Mouse (Mus musculus): ENCODE measurements around the gene Plekhb2.

Plekhb2 gene

DNA sequence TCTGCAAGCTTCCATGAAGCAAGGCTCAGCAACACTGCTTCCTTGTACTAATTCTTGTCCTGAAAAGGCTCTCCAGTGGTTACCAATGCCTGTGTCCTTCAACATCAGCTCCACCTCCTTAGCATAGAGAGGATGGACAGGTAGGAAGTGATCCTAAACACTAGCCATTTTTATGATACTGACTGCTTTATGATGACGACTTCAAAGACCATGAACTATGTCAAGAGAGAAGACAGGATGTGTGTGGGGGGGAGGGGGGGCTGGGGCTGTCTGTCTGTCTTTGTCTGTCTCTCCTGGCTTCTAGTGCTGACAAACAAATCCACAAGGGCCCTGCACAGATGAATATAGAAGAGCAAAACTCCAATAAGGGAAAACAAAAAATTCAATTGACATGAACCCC, 18.4 kb upstream of the Plekhb2 start:
- no peak for DNase-seq (ENCODE audit: low read depth)

DNA sequence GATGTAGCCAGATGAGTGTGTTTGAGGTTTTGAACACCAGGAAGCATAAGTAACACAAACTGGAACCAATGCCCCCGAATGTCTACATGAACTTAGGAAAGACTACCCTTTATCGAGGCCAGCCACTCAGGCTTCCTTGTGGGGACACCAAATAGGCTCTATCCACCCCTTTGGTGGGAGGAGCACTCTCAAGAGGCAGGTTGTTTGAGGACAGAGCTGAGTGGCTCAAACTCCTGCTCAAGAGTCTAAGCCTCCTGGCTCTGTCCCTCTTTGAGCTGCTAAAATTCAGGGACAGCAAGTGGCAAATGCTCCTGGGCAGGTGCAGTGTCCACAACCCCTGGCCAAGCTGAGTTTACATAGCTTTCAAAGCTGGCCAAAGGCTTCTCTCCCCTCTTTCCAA, 14.9 kb upstream of the Plekhb2 start:
- DNase-seq (ENCODE audit: low read depth): no peak

DNA sequence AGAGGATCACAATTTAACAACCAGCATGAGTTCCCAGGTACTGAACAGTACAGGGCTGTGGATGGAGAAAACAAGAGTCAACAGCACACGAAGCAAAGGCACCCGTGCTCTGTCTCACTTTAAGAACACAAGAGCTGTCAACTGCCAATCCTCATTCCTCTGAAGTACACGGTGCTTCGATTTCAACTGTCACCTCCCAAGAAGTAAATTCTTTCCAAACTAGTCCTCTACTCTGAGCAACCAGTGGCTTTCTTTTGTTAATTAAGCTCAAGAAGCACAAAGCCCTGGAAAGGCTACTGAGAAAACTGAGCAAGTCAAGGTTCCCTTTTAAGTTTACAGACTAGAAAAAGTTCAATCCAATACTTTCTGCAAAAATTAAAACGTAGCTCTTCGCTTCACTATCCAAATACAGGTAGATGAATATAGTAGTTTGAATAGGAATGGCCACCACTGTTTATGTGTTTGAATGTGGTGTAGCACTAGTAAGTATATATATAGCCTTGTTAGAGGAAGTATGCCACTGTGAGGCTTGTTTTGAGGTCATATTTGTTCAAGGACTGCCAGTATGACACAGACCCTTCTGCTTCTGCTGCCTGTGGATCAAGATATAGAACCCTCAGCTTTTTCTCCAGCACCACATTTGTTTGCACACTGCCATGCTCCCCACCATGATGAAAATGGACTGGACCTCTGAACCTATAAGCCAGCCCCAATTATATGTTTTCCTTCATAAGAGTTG, 11.7 kb upstream of the Plekhb2 start:
- DNase-seq (ENCODE audit: low read depth): no peak

DNA sequence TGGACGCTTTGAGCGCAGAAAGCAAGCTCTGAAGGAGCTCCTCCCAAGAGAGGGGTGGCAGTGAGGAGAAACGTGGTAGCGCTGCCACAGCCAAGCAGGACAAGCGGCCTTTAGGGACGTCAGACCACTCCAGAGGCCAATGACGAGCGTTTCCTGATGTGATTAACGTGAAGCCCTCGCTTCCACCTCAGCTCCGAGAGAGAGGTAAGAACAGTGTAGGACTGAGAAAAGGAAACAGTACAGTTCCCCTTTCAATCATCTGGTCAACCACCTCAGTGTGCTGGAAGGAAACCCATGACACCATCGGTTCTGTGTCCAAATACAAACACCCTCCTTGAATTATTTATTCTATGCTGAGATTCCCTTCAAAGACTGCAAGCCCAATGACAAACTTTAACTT, 10.5 kb upstream of the Plekhb2 start:
- no peak for DNase-seq (ENCODE audit: low read depth)

DNA sequence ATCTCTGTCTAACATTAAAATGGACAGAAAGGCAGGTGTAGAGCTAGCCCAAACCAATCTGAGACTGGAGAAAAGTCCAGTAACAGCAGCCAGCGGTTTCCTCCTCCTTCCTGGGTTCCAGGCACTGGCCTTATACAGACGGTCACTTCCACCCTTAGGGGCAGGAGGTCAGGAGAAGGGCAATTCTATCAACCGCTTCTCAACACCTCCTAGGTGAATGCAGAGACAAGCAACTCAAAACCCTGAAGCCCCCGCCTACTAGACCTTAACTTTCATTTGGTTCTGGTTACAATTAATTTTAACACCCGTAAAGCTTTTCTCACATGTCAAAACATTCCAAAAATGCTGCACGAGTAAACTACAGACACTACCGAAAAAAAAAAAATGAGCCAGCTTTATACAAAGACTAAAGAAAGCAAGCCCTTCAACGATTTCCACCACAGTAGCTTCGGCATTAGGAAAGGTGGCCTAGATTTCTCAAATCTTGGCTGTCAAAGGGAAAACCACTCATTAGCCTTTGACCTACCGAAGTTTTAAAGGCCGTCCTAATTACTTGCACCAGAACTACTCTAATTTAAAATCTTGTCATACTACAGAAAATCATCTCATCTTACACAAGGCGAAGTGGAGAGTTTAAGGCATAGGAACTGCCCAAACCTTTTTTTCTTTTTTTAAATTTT, 7.9 kb upstream of the Plekhb2 start:
- DNase-seq (ENCODE audit: low read depth): no peak

DNA sequence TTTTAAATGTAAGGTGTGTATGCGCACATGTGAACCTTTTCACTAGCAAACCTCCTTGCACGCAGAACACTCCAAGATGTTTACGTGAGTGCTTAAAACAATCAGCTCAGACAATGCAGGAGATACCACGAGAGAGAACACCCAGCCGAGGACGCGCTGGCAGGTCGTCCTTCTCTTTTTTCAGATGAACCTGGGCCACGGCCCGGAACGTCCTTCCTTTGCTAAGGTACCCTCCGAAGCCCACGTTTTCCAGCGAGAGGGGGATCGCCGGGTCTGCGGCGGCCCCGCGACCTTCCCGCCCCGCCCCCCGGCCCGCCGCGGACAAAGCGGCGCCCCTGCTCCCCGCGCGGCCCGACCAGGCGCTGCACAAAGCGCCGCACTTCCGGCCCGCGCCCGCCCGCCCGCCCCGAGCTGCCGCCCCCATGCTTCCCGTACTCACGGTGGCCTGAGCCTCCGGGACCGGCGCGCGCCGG, 7.4 kb upstream of the Plekhb2 start:
- DNase-seq (ENCODE audit: low read depth): no peak

DNA sequence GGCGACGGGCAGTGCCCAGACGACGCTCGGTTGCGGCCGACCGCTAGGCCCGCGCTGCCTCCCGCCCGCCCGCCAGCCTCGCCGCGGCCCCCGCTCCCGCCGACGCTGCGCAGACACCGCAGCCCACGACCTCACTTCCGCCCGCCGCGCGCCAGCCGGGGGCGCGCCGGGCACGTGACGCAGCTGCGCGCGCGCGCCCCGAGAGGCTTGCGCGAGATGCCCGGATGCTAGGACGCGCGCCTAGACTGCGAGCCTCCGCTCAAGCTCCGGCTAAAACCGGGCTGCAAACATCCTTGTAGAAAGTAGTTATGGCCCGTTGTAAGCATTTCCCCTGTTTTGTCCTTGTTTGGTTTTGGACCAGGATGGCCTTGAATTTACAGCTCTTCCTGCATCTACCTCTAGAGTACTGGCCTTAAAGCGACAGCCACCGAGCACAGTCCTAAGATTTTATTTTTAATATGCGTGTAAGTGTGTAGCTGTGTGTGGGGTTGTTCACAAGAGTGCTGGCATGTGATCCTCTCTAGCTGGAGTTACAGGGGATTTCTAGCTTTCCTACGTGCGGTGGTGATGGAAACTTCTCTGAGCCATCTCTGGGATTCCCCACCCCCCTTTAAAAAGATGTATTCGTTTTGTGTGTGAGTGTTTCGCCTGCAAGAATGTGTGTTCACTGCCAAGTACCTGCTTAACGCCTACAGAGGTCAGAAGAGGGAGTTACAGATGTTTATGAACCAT, 6.7 kb upstream of the Plekhb2 start, which contains the start of gene Fam168b:
TSS of gene Fam168b (minus strand) at position 179 of the 732 bp plus-strand sequence.
- peak; percentile 66 for DNase-seq (ENCODE audit: low read depth)

DNA sequence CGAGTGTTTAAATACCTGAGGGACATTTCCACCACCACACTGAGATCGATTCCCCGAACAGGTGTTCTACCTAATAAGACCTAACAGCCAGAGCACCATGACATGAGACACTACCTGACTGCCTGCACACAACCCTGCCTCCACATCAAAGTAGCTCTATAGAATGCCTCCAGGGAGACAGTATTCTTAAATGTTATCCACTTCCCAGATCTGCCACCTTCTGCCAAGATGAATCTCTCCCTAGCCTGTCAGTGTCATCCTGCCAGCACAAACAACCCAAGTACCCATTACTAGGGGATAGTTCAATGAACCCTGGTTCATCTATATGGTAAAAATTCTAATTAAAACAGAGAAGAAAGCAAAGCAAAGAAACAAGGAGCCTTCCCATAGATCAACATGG, 2.7 kb upstream of the Plekhb2 start:
- no peak for DNase-seq (ENCODE audit: low read depth)

DNA sequence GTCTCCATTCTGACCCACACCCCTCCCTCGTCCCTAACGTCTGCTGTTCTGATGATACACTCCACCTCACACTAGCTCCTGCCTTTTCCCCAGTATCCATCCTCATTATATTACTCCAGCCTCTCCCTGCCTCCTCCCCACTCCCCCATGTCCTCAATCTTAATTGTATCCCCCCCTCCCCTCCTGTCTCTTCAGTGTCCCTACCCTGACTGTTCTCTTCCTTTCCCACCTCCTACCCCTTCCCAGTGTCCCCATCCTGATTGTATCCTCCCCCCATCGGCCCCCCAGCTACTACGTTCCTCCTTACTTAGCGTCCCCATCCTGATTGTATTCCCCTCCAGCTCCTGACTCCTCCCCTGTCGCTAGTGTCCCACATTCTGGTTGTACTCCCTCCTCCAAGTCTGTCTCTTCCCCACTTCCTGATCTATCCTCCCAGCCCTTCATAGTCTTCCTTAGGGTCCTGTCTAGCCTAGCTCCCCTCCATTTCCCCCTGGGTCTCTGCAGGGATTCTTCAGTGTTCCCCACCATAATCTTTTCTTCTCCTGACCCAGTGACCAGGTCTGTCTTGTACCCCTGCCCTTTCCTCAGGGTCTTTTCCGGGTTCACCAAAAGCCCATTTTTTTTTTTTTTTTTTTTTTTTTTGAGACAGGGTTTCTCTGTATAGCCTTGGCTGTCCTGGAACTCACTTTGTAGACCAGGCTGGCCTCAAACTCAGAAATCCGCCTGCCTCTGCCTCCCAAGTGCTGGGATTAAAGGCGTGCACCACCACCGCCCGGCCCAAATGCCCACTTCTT, 764 bp downstream of the Plekhb2 start:
- no peak for DNase-seq (ENCODE audit: low read depth)

DNA sequence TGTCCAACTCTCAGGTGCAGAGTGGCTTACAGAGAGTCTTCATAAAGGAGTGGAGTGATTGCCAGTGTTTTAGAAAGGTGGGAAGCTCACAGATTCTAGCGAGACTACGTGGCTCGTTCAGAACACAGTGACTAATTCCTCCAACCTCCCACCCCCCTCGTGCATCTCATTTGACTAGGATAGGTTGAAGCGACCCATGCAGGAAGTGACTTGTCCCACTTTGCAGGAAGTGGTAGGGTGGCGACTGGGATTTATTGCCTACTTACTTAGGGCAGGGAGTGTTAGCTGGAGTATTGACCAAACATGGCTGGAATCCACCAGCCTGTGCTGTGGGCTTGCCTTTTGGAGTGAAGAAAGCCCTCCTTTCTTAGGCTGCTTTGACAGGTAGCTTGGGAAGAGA, 1.8 kb downstream of the Plekhb2 start:
- no peak for DNase-seq (ENCODE audit: low read depth)

DNA sequence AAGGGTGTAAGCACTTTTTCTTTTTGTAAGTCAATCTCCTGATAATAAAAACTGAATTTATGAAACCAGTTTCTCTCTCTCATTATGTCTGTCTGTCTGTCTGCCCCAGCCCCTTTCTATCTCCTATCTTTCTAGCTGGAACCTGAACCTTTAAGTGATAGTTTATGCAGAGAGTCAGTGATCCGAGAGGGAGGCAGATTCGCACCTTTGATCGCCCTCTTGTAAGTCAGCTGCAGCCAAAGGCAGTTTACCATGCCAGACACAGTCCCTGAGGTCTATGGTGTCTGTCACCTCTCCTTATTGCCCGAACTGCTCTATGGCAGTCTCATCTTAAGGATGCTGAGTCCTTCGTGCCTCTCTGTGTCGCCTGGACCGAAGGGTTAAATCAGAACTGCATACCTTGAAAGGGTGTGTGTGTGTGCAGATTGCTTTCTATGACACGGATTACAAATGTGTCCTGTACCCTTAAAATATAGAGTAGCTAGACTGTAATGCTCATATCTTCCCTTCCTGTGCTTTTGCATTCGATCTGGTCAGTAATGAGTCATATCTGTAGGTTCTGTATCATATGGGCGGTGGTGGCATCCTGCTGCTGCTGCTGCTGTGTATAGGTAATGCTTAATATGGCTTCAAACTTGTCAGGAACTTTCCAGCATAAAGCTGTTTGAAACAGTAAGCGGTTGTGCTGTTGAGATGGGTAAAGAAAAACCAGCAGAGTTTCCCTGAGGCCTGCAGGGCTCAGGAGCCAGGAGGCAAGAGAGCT, 2.5 kb downstream of the Plekhb2 start:
- DNase-seq (ENCODE audit: low read depth): no peak

DNA sequence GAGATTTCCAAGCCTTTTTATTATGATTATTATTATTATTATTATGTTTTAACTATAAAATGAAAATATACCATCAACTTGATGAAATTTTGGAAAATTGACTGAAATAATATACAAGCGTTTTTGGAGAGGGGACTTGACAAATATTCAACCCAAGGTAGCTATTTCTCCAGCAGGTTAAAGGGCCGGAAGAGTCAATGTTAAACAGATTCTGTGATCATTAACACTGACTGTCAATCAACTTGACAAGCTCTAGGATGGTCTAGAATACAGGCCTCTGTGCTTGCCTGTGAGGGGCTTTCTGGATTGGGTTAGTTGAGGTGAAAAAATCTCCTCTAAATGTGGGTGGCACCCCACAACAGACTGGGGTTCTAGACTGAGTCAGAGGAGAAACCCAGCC, 4.0 kb downstream of the Plekhb2 start:
- no peak for DNase-seq (ENCODE audit: low read depth)

DNA sequence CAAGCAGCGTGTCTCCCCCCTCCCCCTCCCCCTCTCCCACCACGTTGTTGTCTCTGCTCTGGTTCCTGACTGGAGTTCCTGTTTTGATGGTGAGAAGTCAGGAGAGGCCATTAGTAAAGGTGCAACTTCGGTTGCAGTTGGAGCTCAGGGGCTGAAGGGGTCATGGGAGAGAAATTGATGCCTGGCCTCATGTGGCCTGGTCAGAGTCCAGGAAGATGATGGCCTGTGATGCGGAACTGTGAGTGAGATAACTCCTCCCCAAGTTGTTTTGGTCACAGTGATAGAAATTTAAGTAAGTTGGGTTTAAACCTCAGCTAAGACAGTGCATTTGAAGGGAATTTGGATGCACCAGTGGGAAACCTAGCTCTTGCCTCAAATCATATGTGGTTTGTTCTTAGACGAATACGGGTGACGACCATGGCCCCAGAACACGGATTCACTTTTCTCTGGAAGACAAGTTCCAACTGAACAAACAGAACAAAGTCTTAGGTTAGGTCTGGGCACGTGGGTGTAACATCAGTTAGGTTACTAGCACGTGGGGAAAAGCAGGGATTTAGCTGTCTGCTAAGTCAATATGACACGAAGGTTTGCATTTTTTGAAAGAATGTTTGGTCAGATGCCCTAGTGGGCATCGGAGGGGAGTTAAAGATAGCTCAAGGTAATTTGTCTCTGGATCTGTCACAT, 5.4 kb downstream of the Plekhb2 start:
- DNase-seq (ENCODE audit: low read depth): no peak

DNA sequence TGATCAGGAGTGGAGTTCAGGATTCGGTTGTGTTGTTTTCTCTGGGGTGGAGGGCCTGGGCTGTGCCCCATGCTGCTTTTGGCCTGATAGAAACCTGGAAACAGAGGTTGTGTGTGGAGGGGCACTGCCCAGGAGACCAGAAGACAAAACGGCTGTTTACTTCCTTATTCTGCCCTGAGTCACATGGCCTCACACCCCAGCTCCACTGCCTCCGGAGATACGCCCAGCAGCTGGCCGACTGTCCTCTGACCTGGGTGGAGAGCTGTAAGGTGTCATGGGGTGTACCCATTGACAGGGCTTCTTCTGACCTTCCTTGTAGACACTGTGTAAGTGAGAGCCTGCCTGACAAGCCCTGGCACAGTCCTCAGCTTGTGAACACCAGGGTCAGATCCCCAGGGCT, 8.9 kb downstream of the Plekhb2 start:
- DNase-seq (ENCODE audit: low read depth): no peak

DNA sequence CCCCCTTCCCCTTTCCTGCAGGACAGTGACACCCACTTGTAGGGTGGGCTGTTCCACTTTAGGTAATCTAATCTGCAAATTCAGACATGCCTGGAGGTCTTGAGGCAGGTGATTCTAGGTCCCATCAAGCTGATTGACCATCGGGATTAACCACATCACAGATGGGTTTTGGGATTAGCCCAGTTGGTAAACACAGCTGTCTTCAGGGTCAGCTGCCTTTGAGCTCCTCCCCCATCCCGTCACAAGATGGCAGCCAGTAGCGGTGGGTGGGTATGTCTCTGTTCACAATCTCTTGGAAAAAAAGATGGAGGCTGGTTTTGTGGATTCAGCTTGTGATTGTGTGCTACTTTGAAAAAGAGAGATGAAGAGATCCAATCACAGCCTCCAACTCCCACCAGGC, 10.0 kb downstream of the Plekhb2 start:
- DNase-seq (ENCODE audit: low read depth): no peak

DNA sequence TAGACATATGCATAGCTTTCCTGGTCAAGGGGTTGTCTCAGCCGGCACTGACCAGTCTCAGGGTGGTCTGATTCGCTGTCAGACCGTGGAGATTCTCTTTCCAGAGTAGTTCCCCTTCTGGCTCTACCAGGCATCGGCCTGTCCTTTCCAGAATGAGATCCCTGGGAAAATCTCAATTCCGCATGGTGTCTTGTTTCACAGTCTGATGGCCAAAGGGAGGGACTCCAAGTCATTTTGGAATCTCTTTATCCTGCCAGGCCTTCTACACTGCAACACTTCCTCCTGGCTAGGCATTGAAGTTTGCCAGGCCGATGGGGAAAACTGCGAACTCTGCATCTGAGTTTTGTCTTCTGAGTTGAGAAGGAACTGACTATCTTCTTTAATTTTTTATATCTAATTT, 10.4 kb downstream of the Plekhb2 start:
- no peak for DNase-seq (ENCODE audit: low read depth)

DNA sequence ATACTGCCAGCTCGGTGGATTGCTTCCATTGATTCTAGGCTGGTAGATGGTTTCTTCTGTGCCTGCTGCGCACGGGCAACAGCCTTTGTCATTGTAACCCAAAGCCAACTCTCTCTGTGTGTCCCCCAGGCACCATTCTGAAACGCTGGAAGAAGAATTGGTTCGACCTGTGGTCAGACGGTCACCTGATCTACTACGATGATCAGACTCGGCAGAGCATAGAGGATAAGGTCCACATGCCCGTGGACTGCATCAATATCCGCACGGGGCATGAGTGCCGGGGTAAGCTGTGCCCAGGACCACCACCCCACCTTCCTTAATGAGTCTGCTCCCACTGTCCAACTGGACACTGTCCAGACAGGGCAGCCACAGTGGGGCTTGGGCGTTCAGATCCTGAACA, 13.1 kb downstream of the Plekhb2 start:
- no peak for DNase-seq (ENCODE audit: low read depth)

DNA sequence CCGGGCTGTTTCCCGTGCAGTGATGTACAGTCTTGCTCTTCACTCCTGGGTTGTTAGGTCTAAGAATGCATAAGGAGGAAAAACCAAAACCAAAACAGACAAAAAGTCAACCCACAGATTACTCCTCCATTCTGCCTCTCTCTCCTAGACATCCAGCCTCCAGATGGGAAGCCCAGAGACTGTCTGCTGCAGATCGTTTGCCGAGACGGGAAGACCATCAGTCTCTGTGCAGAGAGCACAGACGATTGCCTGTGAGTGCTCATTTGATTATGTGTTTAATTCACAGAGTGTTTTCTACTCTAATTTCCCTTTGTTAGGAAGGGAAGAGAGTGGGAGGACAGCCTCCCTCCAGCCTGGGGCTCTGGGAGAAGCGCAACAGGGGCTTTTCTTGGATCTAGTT, 13.5 kb downstream of the Plekhb2 start:
- DNase-seq (ENCODE audit: low read depth): no peak

DNA sequence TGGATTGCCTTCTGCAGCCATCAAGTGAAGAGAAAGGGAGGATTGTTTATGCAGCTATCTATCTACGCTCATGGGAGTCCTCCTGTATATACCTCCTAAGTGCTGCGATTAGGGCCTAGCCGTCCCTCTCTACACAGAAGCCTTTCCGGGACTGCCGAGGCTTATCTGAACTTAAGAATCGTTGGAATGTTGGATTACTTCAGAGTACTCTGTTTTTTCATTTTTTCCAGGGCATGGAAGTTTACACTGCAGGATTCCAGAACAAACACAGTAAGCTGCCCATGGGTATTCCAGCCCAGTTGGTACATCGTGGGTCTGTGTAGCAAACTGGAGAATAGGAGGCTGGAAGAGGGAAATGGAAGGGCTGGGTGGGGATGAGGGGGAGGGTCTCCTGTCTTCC, 14.5 kb downstream of the Plekhb2 start:
- DNase-seq (ENCODE audit: low read depth): no peak

DNA sequence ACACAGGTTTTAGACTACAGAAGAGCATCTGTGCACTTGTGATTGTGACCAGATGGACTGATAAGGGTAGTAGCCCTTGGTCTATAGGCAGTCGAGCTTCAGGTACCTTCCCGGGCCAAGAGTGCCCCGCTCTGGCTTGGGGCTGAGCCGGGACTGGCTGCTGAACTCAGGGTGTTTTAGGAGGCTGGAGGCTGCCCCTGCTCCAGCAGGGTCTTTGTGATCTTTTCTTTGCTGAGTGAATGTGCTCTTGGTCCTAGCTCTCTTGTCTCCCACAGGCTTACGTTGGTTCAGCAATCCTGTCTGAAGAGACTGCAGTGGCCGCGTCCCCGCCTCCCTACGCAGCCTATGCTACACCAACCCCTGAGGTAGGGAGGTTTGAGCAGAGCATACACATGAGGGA, 16.1 kb downstream of the Plekhb2 start:
- DNase-seq (ENCODE audit: low read depth): no peak
